Mouse (Mus musculus) lung, adult 2 months (tissue): Measurements from ENCODE around the gene Slc41a1.

Experiments used
- CTCF ChIP-seq: fragments of 200-500 bp; IDR thresholded peaks from 2 replicates; pipeline ENCODE4 v1.5.1; 2011; ENCODE audit warnings: mild to moderate bottlenecking, low read length, control low read depth; ENCODE audit not compliant: insufficient read depth
- POLR2A ChIP-seq: fragments of 200-500 bp; IDR thresholded peaks from 2 replicates; pipeline ENCODE4 v1.6.1; 2011; ENCODE audit warnings: low read depth, mild to moderate bottlenecking, control low read depth, low read length, borderline replicate concordance; ENCODE audit errors: extremely low read depth

- TF ChIP-seq POLR2A (no peak), CTCF (no peak)
Measured at GRCm38 (mm10) chr1:131830971-131831641, 3.8 kb downstream of the Slc41a1 start.
